Mouse (Mus musculus): ENCODE measurements around the gene Glyat. TPM values are rescaled to one million over a fixed set of nuclear protein-coding genes. Genes with fewer than 3 reads are reported as not detected.
"Not testable (repeated sequence)": the region's sequence is repeated elsewhere in the genome, so short reads cannot be mapped to it uniquely, and the experiment has no call there.

Glyat gene
- polyA plus RNA-seq, 1 experiment from 2014 or later = not detected

DNA sequence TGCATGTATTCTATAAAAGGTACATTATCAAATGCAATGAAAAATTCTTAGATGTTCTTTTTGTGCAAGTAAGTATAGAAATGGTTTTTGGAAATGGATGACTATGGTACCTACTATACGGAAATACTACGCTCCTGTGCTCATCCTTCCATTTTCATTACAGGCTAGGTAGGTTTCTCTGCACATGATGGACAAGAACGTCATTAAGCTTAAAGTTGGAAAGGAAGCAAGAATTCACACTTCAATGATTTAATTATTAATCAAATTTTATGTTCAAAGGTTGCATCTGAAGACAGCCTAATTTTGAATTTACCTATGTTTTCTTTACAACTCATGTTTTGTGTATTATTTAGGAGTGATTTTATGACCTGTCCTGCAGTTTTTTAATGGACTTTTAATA is 1.2 kb downstream of the Glyat start:
- ATAC-seq (ENCODE audit: low FRiP score) = no peak
- Histone ChIP-seq H3K27ac (no peak overlapping the region), H3K27me3 (no peaks in the 10 kb centered on the region), H3K4me2 (replicated peaks) (no peak overlapping the region), H3K9me3 (replicated peaks) (no peaks in the 10 kb centered on the region), H3K9ac (no peak overlapping the region), H3K4me3 (no peak overlapping the region), H3K4me1 (no peaks in the 10 kb centered on the region), H3K36me3 (no peaks in the 10 kb centered on the region)
- 90% methylated on average over 3 of the region's 3 CpGs for WGBS

DNA sequence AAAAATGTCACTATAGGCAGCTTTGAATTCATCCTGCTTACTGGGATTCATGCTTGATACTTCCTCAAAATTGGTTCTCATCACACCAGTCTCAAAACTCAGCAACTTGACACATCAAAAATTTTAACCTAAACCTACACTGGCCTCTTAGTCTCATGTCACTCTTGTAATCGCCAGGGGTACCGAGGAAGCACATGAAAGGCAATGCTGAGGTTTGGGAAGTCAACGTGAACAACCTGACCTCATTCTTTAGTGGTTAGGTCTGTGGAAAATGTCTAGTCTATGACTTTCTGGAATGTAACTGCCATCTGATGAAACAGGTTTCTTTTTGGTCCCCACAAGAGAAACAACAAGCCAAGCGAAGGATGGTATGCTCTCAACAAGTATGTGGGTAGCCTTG is 1.9 kb downstream of the Glyat start:
- no peaks in the 10 kb centered on the region for H3K27me3 ChIP-seq
- no peaks in the 10 kb centered on the region for H3K9me3 ChIP-seq (replicated peaks)
- no peak overlapping the region for H3K27ac ChIP-seq
- H3K4me1 ChIP-seq = no peaks in the 10 kb centered on the region
- no peak overlapping the region for H3K9ac ChIP-seq
- no peak overlapping the region for H3K4me2 ChIP-seq (replicated peaks)
- 85% methylated on average over 4 of the region's 4 CpGs for WGBS
- no peak for ATAC-seq (ENCODE audit: low FRiP score)
- no peak overlapping the region for H3K4me3 ChIP-seq
- no peaks in the 10 kb centered on the region for H3K36me3 ChIP-seq

- Histone ChIP-seq H3K4me1 (no peaks in the 10 kb centered on the region), H3K4me3 (no peak overlapping the region), H3K27me3 (no peaks in the 10 kb centered on the region), H3K9me3 (replicated peaks) (no peaks in the 10 kb centered on the region), H3K36me3 (no peaks in the 10 kb centered on the region), H3K27ac (no peak overlapping the region), H3K9ac (no peak overlapping the region), H3K4me2 (replicated peaks) (no peak overlapping the region)
- WGBS = 75% methylated on average over 3 of the region's 3 CpGs
- ATAC-seq (ENCODE audit: low FRiP score) = no peak
These were observed 3.8 kb downstream of the Glyat start for GRCm38 (mm10) chr19:12636863-12637262.

GRCm38 (mm10) chr19:12638049-12638448 is 4.9 kb downstream of the Glyat start:
- no peaks in the 10 kb centered on the region for H3K27me3 ChIP-seq
- H3K27ac ChIP-seq = no peak overlapping the region
- H3K9me3 ChIP-seq (replicated peaks) = no peaks in the 10 kb centered on the region
- H3K4me3 ChIP-seq = no peak overlapping the region
- WGBS = 79% methylated on average over 1 of the region's 1 CpGs
- no peak for ATAC-seq (ENCODE audit: low FRiP score)
- no peak overlapping the region for H3K9ac ChIP-seq
- no peaks in the 10 kb centered on the region for H3K4me1 ChIP-seq
- no peaks in the 10 kb centered on the region for H3K36me3 ChIP-seq
- H3K4me2 ChIP-seq (replicated peaks) = no peak overlapping the region

DNA sequence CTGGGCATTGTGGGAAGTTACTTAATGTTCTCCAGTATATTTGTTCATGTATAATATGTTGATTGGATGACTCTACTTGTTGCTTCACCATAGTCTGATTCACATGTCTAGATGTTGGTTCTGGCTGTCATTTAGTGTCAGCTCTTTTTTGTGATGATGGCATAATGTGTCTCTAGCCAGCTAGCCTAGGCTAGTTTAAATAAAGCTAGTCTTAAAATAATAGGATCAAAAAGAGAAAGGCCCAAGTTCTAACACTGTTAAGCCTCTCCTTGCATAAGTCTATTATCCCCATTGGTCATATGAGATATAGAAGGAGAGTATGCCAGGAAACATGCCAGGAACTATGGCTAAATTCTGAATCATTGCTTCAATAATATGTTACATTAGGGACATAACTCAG is 16.4 kb downstream of the Glyat start:
- ATAC-seq (ENCODE audit: low FRiP score) = no peak
- no peaks in the 10 kb centered on the region for H3K27me3 ChIP-seq
- no peak overlapping the region for H3K27ac ChIP-seq
- no peak overlapping the region for H3K4me3 ChIP-seq
- no peaks in the 10 kb centered on the region for H3K4me1 ChIP-seq
- H3K9ac ChIP-seq = no peak overlapping the region
- H3K36me3 ChIP-seq = no peaks in the 10 kb centered on the region
- H3K4me2 ChIP-seq (replicated peaks) = no peak overlapping the region
- H3K9me3 ChIP-seq (replicated peaks) = no peaks in the 10 kb centered on the region

DNA sequence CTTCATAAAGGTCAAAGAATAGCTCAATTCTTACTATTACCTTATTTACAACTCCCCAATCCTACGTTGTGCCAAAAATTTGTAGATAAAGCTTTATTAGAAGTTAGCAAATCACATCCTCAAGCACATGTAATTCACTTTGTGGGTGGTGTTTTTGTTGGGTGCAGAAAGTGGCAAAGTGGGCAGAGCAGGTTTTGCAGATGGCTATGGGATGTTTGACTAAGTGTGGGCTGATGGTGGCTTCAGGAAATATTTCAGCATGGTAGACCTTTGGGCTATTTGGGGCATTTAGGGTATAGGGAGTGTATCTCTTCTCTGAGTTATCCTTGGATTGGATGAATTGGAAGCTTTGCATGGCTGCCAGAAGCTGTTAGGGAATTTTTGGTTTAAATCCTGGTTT is 33.0 kb downstream of the Glyat start:
- Histone ChIP-seq H3K4me1 (no peaks in the 10 kb centered on the region), H3K9ac (no peak overlapping the region), H3K27me3 (no peaks in the 10 kb centered on the region), H3K9me3 (replicated peaks) (peaks cover 6% of the 10 kb centered on the region; the same call in 1 of the 2 replicates), H3K36me3 (no peaks in the 10 kb centered on the region), H3K27ac (no peak overlapping the region), H3K4me3 (no peak overlapping the region), H3K4me2 (replicated peaks) (no peak overlapping the region)
- WGBS = 81% methylated on average over 1 of the region's 1 CpGs
- ATAC-seq (ENCODE audit: low FRiP score) = no peak

- 95% methylated on average over 3 of the region's 3 CpGs for WGBS
- not testable (repeated sequence) for H3K27ac ChIP-seq; H3K27me3 ChIP-seq; H3K4me3 ChIP-seq; H3K4me1 ChIP-seq; ATAC-seq (ENCODE audit: low FRiP score); H3K9ac ChIP-seq; H3K4me2 ChIP-seq (replicated peaks); H3K9me3 ChIP-seq (replicated peaks); H3K36me3 ChIP-seq
These were observed 35.5 kb downstream of the Glyat start for GRCm38 (mm10) chr19:12668601-12669000.

DNA sequence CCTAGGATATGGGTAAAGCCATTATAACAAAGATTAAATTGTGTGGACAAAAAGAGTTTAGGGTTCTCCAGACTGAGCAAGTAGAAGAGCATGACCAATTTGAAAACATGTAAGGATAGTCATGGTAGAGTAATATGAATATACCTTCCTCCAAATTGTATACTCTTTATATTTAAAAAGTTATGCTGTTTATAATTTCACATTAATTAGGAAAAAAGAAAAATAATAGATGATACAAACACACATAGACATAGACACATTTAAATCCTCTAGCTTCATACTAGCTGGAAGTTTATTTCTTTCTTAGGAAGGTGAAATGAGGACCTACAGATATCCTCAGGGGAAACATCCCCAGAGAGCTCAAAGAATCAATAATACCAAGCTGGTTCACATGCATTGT is 37.0 kb downstream of the Glyat start, which contains the start of gene Olfr1442:
TSS of gene Olfr1442 (plus strand) at position 301 of the 400 bp plus-strand sequence.
- no peak for ATAC-seq (ENCODE audit: low FRiP score)
- H3K4me1 ChIP-seq = no peaks in the 10 kb centered on the region

GRCm38 (mm10) chr19:12671051-12671450 is 37.9 kb downstream of the Glyat start:
- no peak overlapping the region for H3K4me3 ChIP-seq
- no peak for ATAC-seq (ENCODE audit: low FRiP score)
- no peak overlapping the region for H3K27ac ChIP-seq
- H3K4me1 ChIP-seq = no peaks in the 10 kb centered on the region
- H3K36me3 ChIP-seq = no peaks in the 10 kb centered on the region
- H3K27me3 ChIP-seq = no peaks in the 10 kb centered on the region
- no peak overlapping the region for H3K9ac ChIP-seq
- 92% methylated on average over 4 of the region's 4 CpGs for WGBS
- no peaks in the 10 kb centered on the region for H3K9me3 ChIP-seq (replicated peaks)
- no peak overlapping the region for H3K4me2 ChIP-seq (replicated peaks)

More for the DNA sequence above, 37.0 kb downstream of the Glyat start, which contains the start of gene Olfr1442:
- Histone ChIP-seq H3K4me2 (replicated peaks) (no peak within 1 kb of the TSS), H3K9ac (no peak within 1 kb of the TSS), H3K27ac (no peak within 1 kb of the TSS), H3K4me3 (no peak within 1 kb of the TSS), H3K27me3 (no peaks in the 10 kb centered on the region), H3K9me3 (replicated peaks) (no peaks in the 10 kb centered on the region), H3K36me3 (no peaks in the 10 kb centered on the region)

- 66% methylated on average over 3 of the region's 3 CpGs for WGBS
- Histone ChIP-seq H3K36me3 (no peaks in the 10 kb centered on the region), H3K4me3 (no peak within 1 kb of the TSS), H3K27me3 (no peaks in the 10 kb centered on the region), H3K4me1 (no peaks in the 10 kb centered on the region), H3K4me2 (replicated peaks) (no peak within 1 kb of the TSS), H3K9me3 (replicated peaks) (no peaks in the 10 kb centered on the region), H3K9ac (no peak within 1 kb of the TSS), H3K27ac (no peak within 1 kb of the TSS)
- ATAC-seq (ENCODE audit: low FRiP score) = no peak
These were observed 44.7 kb downstream of the Glyat start, which contains the start of gene Olfr1443 for GRCm38 (mm10) chr19:12677812-12678211. TSS of gene Olfr1443 (plus strand) at chr19:12678112.

DNA sequence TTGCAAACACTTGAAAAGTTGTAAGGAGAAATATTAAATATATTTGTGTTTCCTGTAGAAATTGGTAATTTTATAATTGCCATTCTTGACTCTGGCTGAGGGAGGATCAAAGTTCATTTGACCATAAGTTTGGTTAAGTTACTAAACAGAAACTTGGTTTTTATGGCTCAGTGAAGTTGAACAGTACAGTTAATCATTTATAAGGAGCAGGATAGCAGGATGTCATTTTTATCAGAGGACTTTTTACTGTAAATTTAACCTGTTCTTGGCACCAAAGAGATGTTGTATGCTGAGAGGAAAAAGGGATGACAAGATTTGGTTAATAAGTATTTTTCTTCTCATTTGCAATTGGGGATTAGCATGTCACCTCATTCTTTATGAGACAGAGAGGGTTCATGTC is 51.5 kb downstream of the Glyat start:
- ATAC-seq (ENCODE audit: low FRiP score) = no peak
- Histone ChIP-seq H3K9me3 (replicated peaks) (no peaks in the 10 kb centered on the region), H3K36me3 (no peaks in the 10 kb centered on the region)

GRCm38 (mm10) chr19:12685231-12685630 is 52.1 kb downstream of the Glyat start:
- Histone ChIP-seq H3K36me3 (no peaks in the 10 kb centered on the region), H3K4me3 (no peak overlapping the region), H3K4me1 (no peaks in the 10 kb centered on the region), H3K4me2 (replicated peaks) (no peak overlapping the region), H3K27me3 (no peaks in the 10 kb centered on the region), H3K27ac (no peak overlapping the region), H3K9me3 (replicated peaks) (no peaks in the 10 kb centered on the region), H3K9ac (no peak overlapping the region)
- no peak for ATAC-seq (ENCODE audit: low FRiP score)

More for the DNA sequence above, 51.5 kb downstream of the Glyat start:
- Histone ChIP-seq H3K4me1 (no peaks in the 10 kb centered on the region), H3K4me2 (replicated peaks) (no peak overlapping the region), H3K4me3 (no peak overlapping the region), H3K9ac (no peak overlapping the region), H3K27ac (no peak overlapping the region), H3K27me3 (no peaks in the 10 kb centered on the region)

DNA sequence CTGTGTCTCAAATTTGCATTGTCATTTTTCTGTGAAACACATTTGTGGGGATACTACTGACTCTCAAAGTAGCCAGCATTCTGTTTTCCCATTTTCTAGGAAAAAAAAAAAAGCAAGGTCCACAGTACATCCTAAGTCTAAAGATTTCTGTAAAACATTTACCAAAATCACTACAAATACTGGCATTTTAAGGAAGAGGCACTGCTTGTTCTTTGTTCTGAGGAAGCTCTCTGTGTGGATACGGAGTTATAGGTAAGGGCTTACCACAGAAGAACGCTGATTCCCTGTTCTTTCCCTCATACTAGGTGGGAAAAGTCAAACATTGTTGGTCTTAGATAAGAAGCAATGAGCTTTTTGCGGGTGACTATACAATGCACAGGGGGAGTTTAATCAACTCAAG is 62.5 kb downstream of the Glyat start, which contains the start of gene Keg1:
TSS of gene Keg1 (plus strand) at position 197 of the 400 bp plus-strand sequence.
- H3K36me3 ChIP-seq = no peaks in the 10 kb centered on the region
- no peak within 1 kb of the TSS for H3K4me3 ChIP-seq
- ATAC-seq (ENCODE audit: low FRiP score) = no peak
- no peak within 1 kb of the TSS for H3K27ac ChIP-seq
- no peak within 1 kb of the TSS for H3K4me2 ChIP-seq (replicated peaks)
- no peak within 1 kb of the TSS for H3K9ac ChIP-seq
- no peaks in the 10 kb centered on the region for H3K4me1 ChIP-seq
- 83% methylated on average over 3 of the region's 3 CpGs for WGBS
- H3K9me3 ChIP-seq (replicated peaks) = no peaks in the 10 kb centered on the region
- no peaks in the 10 kb centered on the region for H3K27me3 ChIP-seq

- Histone ChIP-seq H3K9ac (no peak overlapping the region), H3K9me3 (replicated peaks) (no peaks in the 10 kb centered on the region), H3K4me3 (no peak overlapping the region), H3K4me2 (replicated peaks) (no peak overlapping the region), H3K27me3 (no peaks in the 10 kb centered on the region), H3K36me3 (no peaks in the 10 kb centered on the region), H3K27ac (no peak overlapping the region), H3K4me1 (no peaks in the 10 kb centered on the region)
- no peak for ATAC-seq (ENCODE audit: low FRiP score)
These were observed 63.1 kb downstream of the Glyat start for GRCm38 (mm10) chr19:12696221-12696620.
